Mouse (Mus musculus) forebrain, embryonic 12.5 days (tissue): ENCODE measurements around the gene Kcng4. TPM values are rescaled to one million over a fixed set of nuclear protein-coding genes. Genes with fewer than 3 reads are reported as not detected.

Source experiments
- ATAC-seq: fragments of 200-750 bp; cut with Nextera tagmentation; 2 replicates; pipeline ENCODE4 v1.8.0; 2017; ENCODE audit warnings: moderate TSS enrichment; ENCODE audit not compliant: low FRiP score
- H3K27ac ChIP-seq: fragments of 300-500 bp; sonication (generic); 2 replicates; pipeline ENCODE4 v1.5.1; 2016; ENCODE audit warnings: mild to moderate bottlenecking
- H3K27me3 ChIP-seq: fragments of 300-500 bp; sonication (generic); 2 replicates; pipeline ENCODE4 v1.6.1; 2016; ENCODE audit warnings: mild to moderate bottlenecking
- H3K36me3 ChIP-seq: fragments of 300-500 bp; sonication (generic); replicated peaks from 2 replicates; pipeline ENCODE4 v1.6.1; 2016; ENCODE audit warnings: mild to moderate bottlenecking
- H3K4me1 ChIP-seq: fragments of 300-500 bp; sonication (generic); 2 replicates; pipeline ENCODE4 v1.6.1; 2016
- H3K4me2 ChIP-seq: fragments of 300-500 bp; sonication (generic); 2 replicates; pipeline ENCODE4 v1.6.1; 2016; ENCODE audit warnings: mild to moderate bottlenecking, moderate library complexity
- H3K4me3 ChIP-seq: fragments of 300-500 bp; sonication (generic); replicated peaks from 2 replicates; pipeline ENCODE4 v1.5.1; 2016; ENCODE audit warnings: mild to moderate bottlenecking
- H3K9ac ChIP-seq: fragments of 300-500 bp; sonication (generic); 2 replicates; pipeline ENCODE4 v1.6.1; 2016; ENCODE audit warnings: mild to moderate bottlenecking
- H3K9me3 ChIP-seq: fragments of 300-500 bp; sonication (generic); 2 replicates; pipeline ENCODE4 v1.6.1; 2016
- WGBS: fragments of 180-500 bp; shearing (Covaris S2); methylation state at CpG from one replicate; pipeline ENCODE4 v1.1.7; 2016; 5-methylcytosine and 5-hydroxymethylcytosine counted together
- polyA plus RNA-seq: library from polyadenylated mRNA; unstranded; fragments of >200 nt; fragmentation: Nextera tagmentation; extraction: Ambion mirVana; gene quantifications from 2 replicates; pipeline ENCODE4 v1.2.1, GENCODE M21; 2016

The Kcng4 gene
- polyA plus RNA-seq, 1 experiment from 2014 or later = 0.06 TPM

- no peak overlapping the region for H3K4me3 ChIP-seq
- WGBS = 91% methylated on average over 4 of the region's 4 CpGs
- H3K4me1 ChIP-seq = peaks cover 23% of the 10 kb centered on the region; the same call in 1 of the 2 replicates
- ATAC-seq = no peak
- no peak overlapping the region for H3K27ac ChIP-seq
- H3K27me3 ChIP-seq = peaks cover 37% of the 10 kb centered on the region
- no peaks in the 10 kb centered on the region for H3K9me3 ChIP-seq
- no peaks in the 10 kb centered on the region for H3K36me3 ChIP-seq
- no peak overlapping the region for H3K4me2 ChIP-seq
- H3K9ac ChIP-seq = no peak overlapping the region
Measured at GRCm38 (mm10) chr8:119637381-119637780, 1.9 kb upstream of the Kcng4 start.

GRCm38 (mm10) chr8:119636766-119637165, 1.3 kb upstream of the Kcng4 start:
- no peaks in the 10 kb centered on the region for H3K36me3 ChIP-seq
- no peak overlapping the region for H3K9ac ChIP-seq
- H3K27ac ChIP-seq = no peak overlapping the region
- no peak overlapping the region for H3K4me3 ChIP-seq
- 63% methylated on average over 7 of the region's 7 CpGs for WGBS
- peaks cover 37% of the 10 kb centered on the region for H3K27me3 ChIP-seq
- no peak for ATAC-seq
- peaks cover 23% of the 10 kb centered on the region; the same call in 1 of the 2 replicates for H3K4me1 ChIP-seq
- no peaks in the 10 kb centered on the region for H3K9me3 ChIP-seq
- H3K4me2 ChIP-seq = no peak overlapping the region

- Histone ChIP-seq H3K9ac (no peak overlapping the region), H3K27ac (no peak overlapping the region), H3K36me3 (no peaks in the 10 kb centered on the region), H3K4me3 (no peak overlapping the region), H3K4me2 (no peak overlapping the region), H3K27me3 (peaks cover 37% of the 10 kb centered on the region), H3K9me3 (no peaks in the 10 kb centered on the region), H3K4me1 (peaks cover 26% of the 10 kb centered on the region; the same call in 1 of the 2 replicates)
- no peak for ATAC-seq
- 66% methylated on average over 2 of the region's 2 CpGs for WGBS
Measured at GRCm38 (mm10) chr8:119635958-119636357, 478 bp upstream of the Kcng4 start.

- Histone ChIP-seq H3K4me1 (peaks cover 30% of the 10 kb centered on the region; the same call in 1 of the 2 replicates), H3K27ac (no peak overlapping the region), H3K9me3 (no peaks in the 10 kb centered on the region), H3K4me2 (no peak overlapping the region), H3K27me3 (peaks cover 37% of the 10 kb centered on the region), H3K36me3 (no peaks in the 10 kb centered on the region), H3K9ac (no peak overlapping the region), H3K4me3 (no peak overlapping the region)
- ATAC-seq = no peak
- 16% methylated on average over 14 of the region's 14 CpGs for WGBS
Measured at GRCm38 (mm10) chr8:119634616-119635336, 704 bp downstream of the Kcng4 start.

- Histone ChIP-seq H3K27me3 (peaks cover 37% of the 10 kb centered on the region), H3K4me3 (no peak overlapping the region), H3K4me1 (peaks cover 33% of the 10 kb centered on the region; the same call in 1 of the 2 replicates)
Measured at GRCm38 (mm10) chr8:119632909-119633308, 2.6 kb downstream of the Kcng4 start.

GRCm38 (mm10) chr8:119632246-119632645, 3.2 kb downstream of the Kcng4 start:
- H3K27ac ChIP-seq = no peak overlapping the region
- no peak overlapping the region for H3K9ac ChIP-seq
- no peak overlapping the region for H3K4me3 ChIP-seq
- no peaks in the 10 kb centered on the region for H3K9me3 ChIP-seq
- peaks cover 37% of the 10 kb centered on the region; the same call in 1 of the 2 replicates for H3K4me1 ChIP-seq
- peaks cover 35% of the 10 kb centered on the region for H3K27me3 ChIP-seq
- no peak overlapping the region for H3K4me2 ChIP-seq
- ATAC-seq = no peak
- H3K36me3 ChIP-seq = no peaks in the 10 kb centered on the region
- WGBS = 88% methylated on average over 9 of the region's 9 CpGs

More at GRCm38 (mm10) chr8:119632909-119633308, 2.6 kb downstream of the Kcng4 start:
- WGBS = 51% methylated on average over 29 of the region's 29 CpGs
- Histone ChIP-seq H3K27ac (no peak overlapping the region), H3K9me3 (no peaks in the 10 kb centered on the region), H3K9ac (no peak overlapping the region), H3K4me2 (no peak overlapping the region), H3K36me3 (no peaks in the 10 kb centered on the region)
- no peak for ATAC-seq

GRCm38 (mm10) chr8:119630841-119631240, 4.6 kb downstream of the Kcng4 start:
- ATAC-seq = no peak
- Histone ChIP-seq H3K27ac (no peak overlapping the region), H3K9ac (no peak overlapping the region), H3K9me3 (no peaks in the 10 kb centered on the region), H3K36me3 (no peaks in the 10 kb centered on the region), H3K27me3 (peaks cover 25% of the 10 kb centered on the region), H3K4me3 (no peak overlapping the region), H3K4me2 (no peak overlapping the region), H3K4me1 (peaks cover 28% of the 10 kb centered on the region; the same call in 1 of the 2 replicates)
- WGBS = 53% methylated on average over 3 of the region's 3 CpGs

- H3K27me3 ChIP-seq = peaks cover 1% of the 10 kb centered on the region
- H3K4me2 ChIP-seq = no peak overlapping the region
- no peaks in the 10 kb centered on the region for H3K36me3 ChIP-seq
- no peak overlapping the region for H3K27ac ChIP-seq
- WGBS = 50% methylated on average over 10 of the region's 10 CpGs
- no peak overlapping the region for H3K9ac ChIP-seq
- no peak overlapping the region for H3K4me3 ChIP-seq
- no peak for ATAC-seq
- H3K4me1 ChIP-seq = peaks cover 13% of the 10 kb centered on the region; the same call in 1 of the 2 replicates
- H3K9me3 ChIP-seq = no peaks in the 10 kb centered on the region
Measured at GRCm38 (mm10) chr8:119627613-119628359, 7.7 kb downstream of the Kcng4 start.

- Histone ChIP-seq H3K36me3 (no peaks in the 10 kb centered on the region), H3K9ac (no peak overlapping the region), H3K4me2 (no peak overlapping the region), H3K9me3 (no peaks in the 10 kb centered on the region), H3K4me3 (no peak overlapping the region), H3K27ac (no peak overlapping the region), H3K27me3 (no peaks in the 10 kb centered on the region), H3K4me1 (peaks cover 13% of the 10 kb centered on the region; the same call in 1 of the 2 replicates)
- no peak for ATAC-seq
- WGBS = 83% methylated on average over 7 of the region's 7 CpGs
Measured at GRCm38 (mm10) chr8:119627199-119627598, 8.3 kb downstream of the Kcng4 start.

- H3K27me3 ChIP-seq = no peaks in the 10 kb centered on the region
- peaks cover 9% of the 10 kb centered on the region; the same call in 1 of the 2 replicates for H3K4me1 ChIP-seq
- no peak for ATAC-seq
- H3K4me2 ChIP-seq = no peak overlapping the region
- no peak overlapping the region for H3K9ac ChIP-seq
- WGBS = 84% methylated on average over 22 of the region's 22 CpGs
- no peaks in the 10 kb centered on the region for H3K9me3 ChIP-seq
- H3K36me3 ChIP-seq = no peaks in the 10 kb centered on the region
- H3K27ac ChIP-seq = no peak overlapping the region
- H3K4me3 ChIP-seq = no peak overlapping the region
Measured at GRCm38 (mm10) chr8:119625788-119626187, 9.7 kb downstream of the Kcng4 start.

GRCm38 (mm10) chr8:119624916-119625315, 10.6 kb downstream of the Kcng4 start:
- Histone ChIP-seq H3K9ac (no peak overlapping the region), H3K4me1 (peaks cover 6% of the 10 kb centered on the region; the same call in 1 of the 2 replicates), H3K9me3 (no peaks in the 10 kb centered on the region), H3K27me3 (no peaks in the 10 kb centered on the region), H3K27ac (no peak overlapping the region), H3K4me3 (no peak overlapping the region), H3K36me3 (no peaks in the 10 kb centered on the region), H3K4me2 (no peak overlapping the region)
- ATAC-seq = no peak
- 88% methylated on average over 7 of the region's 7 CpGs for WGBS

- H3K4me3 ChIP-seq = no peak overlapping the region
- H3K9me3 ChIP-seq = no peaks in the 10 kb centered on the region
- no peak overlapping the region for H3K27ac ChIP-seq
- no peak overlapping the region for H3K9ac ChIP-seq
- no peak for ATAC-seq
- H3K36me3 ChIP-seq = no peaks in the 10 kb centered on the region
- H3K27me3 ChIP-seq = no peaks in the 10 kb centered on the region
- H3K4me1 ChIP-seq = peaks cover 6% of the 10 kb centered on the region; the same call in 1 of the 2 replicates
- 87% methylated on average over 1 of the region's 1 CpGs for WGBS
- no peak overlapping the region for H3K4me2 ChIP-seq
Measured at GRCm38 (mm10) chr8:119623744-119624143, 11.7 kb downstream of the Kcng4 start.
